Mouse (Mus musculus) neural tube, embryonic 10.5 days (tissue): ENCODE results near the gene Nckap1l.

ENCODE experiments used
- DNase-seq: peaks from one replicate; pipeline ENCODE4 v3.0.0-alpha.2; 2017; ENCODE audit warnings: low spot score; ENCODE audit errors: extremely low spot score

Gene Nckap1l

GRCm38 (mm10) chr15:103537011-103537821 is 83.6 kb downstream of the Nckap1l start:
- peak; percentile 50 for DNase-seq

GRCm38 (mm10) chr15:103537822-103538213 is 84.2 kb downstream of the Nckap1l start, which contains the start of gene Ppp1r1a:
Gene Ppp1r1a, minus strand, starts transcription at chr15:103538003.
- DNase-seq, result peak; percentile 78

GRCm38 (mm10) chr15:103539259-103539658 is 85.7 kb downstream of the Nckap1l start:
- peak; percentile 19 for DNase-seq

- peak; percentile 9 for DNase-seq
Observed at GRCm38 (mm10) chr15:103540646-103541045, 87.1 kb downstream of the Nckap1l start.

- no peak for DNase-seq
Observed at GRCm38 (mm10) chr15:103542526-103542925, 88.9 kb downstream of the Nckap1l start.

GRCm38 (mm10) chr15:103547983-103548382 is 94.4 kb downstream of the Nckap1l start:
- peak; percentile 8 for DNase-seq
